Mouse (Mus musculus) hindbrain, embryonic 14.5 days (tissue): ENCODE measurements around the gene Gm20509. TPM values are rescaled to one million over a fixed set of nuclear protein-coding genes. Genes with fewer than 3 reads are reported as not detected.

Source experiments
- ATAC-seq: fragments of 200-750 bp; cut with Nextera tagmentation; 2 replicates; pipeline ENCODE4 v1.8.0; 2017; ENCODE audit warnings: moderate number of reproducible peaks, mild to moderate bottlenecking, moderate TSS enrichment, moderate library complexity; ENCODE audit not compliant: low FRiP score
- DNase-seq: peaks from one replicate; pipeline ENCODE4 v3.0.0-alpha.2; 2015; ENCODE audit warnings: low spot score
- H3K27ac ChIP-seq: fragments of 300-500 bp; sonication (generic); 2 replicates; pipeline ENCODE4 v1.5.1; 2014; ENCODE audit warnings: mild to moderate bottlenecking, moderate library complexity
- H3K27me3 ChIP-seq: fragments of 300-500 bp; sonication (generic); 2 replicates; pipeline ENCODE4 v1.6.1; 2014; ENCODE audit warnings: mild to moderate bottlenecking, low read length, mixed read lengths; ENCODE audit not compliant: control insufficient read depth, insufficient read depth
- H3K36me3 ChIP-seq: fragments of 300-500 bp; sonication (generic); replicated peaks from 2 replicates; pipeline ENCODE4 v1.6.1; 2014; ENCODE audit not compliant: control insufficient read depth, insufficient read depth
- H3K4me1 ChIP-seq: fragments of 300-500 bp; sonication (generic); replicated peaks from 2 replicates; pipeline ENCODE4 v1.6.1; 2014; ENCODE audit warnings: antibody characterized with exemption, low read length, mixed read lengths; ENCODE audit not compliant: control insufficient read depth, insufficient read depth
- H3K4me2 ChIP-seq: fragments of 300-500 bp; sonication (generic); replicated peaks from 2 replicates; pipeline ENCODE4 v1.6.1; 2014; ENCODE audit warnings: mild to moderate bottlenecking, moderate library complexity
- H3K4me3 ChIP-seq: fragments of 300-500 bp; sonication (generic); replicated peaks from 2 replicates; pipeline ENCODE4 v1.5.1; 2014; ENCODE audit warnings: mild to moderate bottlenecking, low read length
- H3K9ac ChIP-seq: fragments of 300-500 bp; sonication (generic); 2 replicates; pipeline ENCODE4 v1.6.1; 2014
- H3K9me3 ChIP-seq: fragments of 300-500 bp; sonication (generic); 2 replicates; pipeline ENCODE4 v1.6.1; 2016; ENCODE audit warnings: low read length; ENCODE audit not compliant: control insufficient read depth
- WGBS: fragments of 180-500 bp; shearing (Covaris S2); extraction: QIAGEN DNeasy Blood & Tissue Kit; methylation state at CpG from one replicate; pipeline ENCODE4 v1.1.7; 2014; 5-methylcytosine and 5-hydroxymethylcytosine counted together
- polyA plus RNA-seq: library from polyadenylated mRNA; unstranded; fragments of >200 nt; fragmentation: Nextera tagmentation; extraction: Ambion mirVana; gene quantifications from 2 replicates; pipeline ENCODE4 v1.2.1, GENCODE M21; 2014

Gene Gm20509
- polyA plus RNA-seq, 1 experiment from 2014 or later = not detected

- no peaks in the 10 kb centered on the region for H3K4me1 ChIP-seq
- 65% methylated on average over 9 of the region's 9 CpGs for whole genome bisulfite sequencing
- no peak for ATAC-seq
- no peak overlapping the region for H3K4me3 ChIP-seq
- no peaks in the 10 kb centered on the region for H3K36me3 ChIP-seq
- DNase-seq = peak; percentile 41
- no peaks in the 10 kb centered on the region for H3K27me3 ChIP-seq
- H3K9ac ChIP-seq = no peak overlapping the region
- no peak overlapping the region for H3K27ac ChIP-seq
- no peaks in the 10 kb centered on the region for H3K9me3 ChIP-seq
- no peak overlapping the region for H3K4me2 ChIP-seq
Observed at GRCm38 (mm10) chr9:73154347-73154746, 52.1 kb downstream of the Gm20509 start.

DNA sequence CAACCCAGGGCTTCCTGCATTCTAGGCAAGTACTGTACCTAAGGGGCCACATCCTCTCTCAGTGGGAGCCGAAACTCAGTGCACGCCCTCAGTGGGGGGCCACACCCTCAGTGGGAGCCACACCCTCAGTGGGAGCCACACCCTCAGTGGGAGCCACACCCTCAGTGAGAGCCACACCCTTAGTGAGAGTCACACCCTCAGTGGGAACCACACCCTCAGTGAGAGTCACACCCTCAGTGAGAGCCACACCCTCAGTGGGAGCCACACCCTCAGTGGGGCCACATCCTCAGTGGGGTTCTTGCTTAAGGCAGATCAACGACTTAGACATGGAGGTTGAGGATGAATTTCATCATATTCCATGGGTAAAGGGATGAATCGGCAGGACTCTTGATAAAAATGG lies 55.7 kb downstream of the Gm20509 start:
- no peak overlapping the region for H3K9ac ChIP-seq
- no peaks in the 10 kb centered on the region for H3K9me3 ChIP-seq
- no peaks in the 10 kb centered on the region for H3K27me3 ChIP-seq
- ATAC-seq = no peak
- H3K36me3 ChIP-seq = no peaks in the 10 kb centered on the region
- H3K4me2 ChIP-seq = no peak overlapping the region
- 82% methylated on average over 4 of the region's 4 CpGs for WGBS
- no peak overlapping the region for H3K27ac ChIP-seq
- H3K4me3 ChIP-seq = no peak overlapping the region
- no peak for DNase-seq
- no peaks in the 10 kb centered on the region for H3K4me1 ChIP-seq

GRCm38 (mm10) chr9:73159265-73159664 lies 57.0 kb downstream of the Gm20509 start:
- no peak overlapping the region for H3K4me2 ChIP-seq
- no peak for ATAC-seq
- WGBS = 52% methylated on average over 1 of the region's 1 CpGs

GRCm38 (mm10) chr9:73162571-73163333 lies 60.5 kb downstream of the Gm20509 start:
- no peak overlapping the region for H3K27ac ChIP-seq
- no peaks in the 10 kb centered on the region for H3K27me3 ChIP-seq
- ATAC-seq (peak; percentile 80), DNase-seq (peak; percentile 96)
- no peak overlapping the region for H3K9ac ChIP-seq
- no peaks in the 10 kb centered on the region for H3K4me1 ChIP-seq
- H3K9me3 ChIP-seq = no peaks in the 10 kb centered on the region
- 24% methylated on average over 26 of the region's 26 CpGs for WGBS
- no peaks in the 10 kb centered on the region for H3K36me3 ChIP-seq
- H3K4me3 ChIP-seq = no peak overlapping the region
- peak overlapping the region; percentile 41 for H3K4me2 ChIP-seq

More at GRCm38 (mm10) chr9:73159265-73159664, 57.0 kb downstream of the Gm20509 start:
- Histone ChIP-seq H3K4me3 (no peak overlapping the region), H3K9me3 (no peaks in the 10 kb centered on the region), H3K9ac (no peak overlapping the region), H3K27me3 (no peaks in the 10 kb centered on the region), H3K27ac (no peak overlapping the region), H3K4me1 (no peaks in the 10 kb centered on the region), H3K36me3 (no peaks in the 10 kb centered on the region)
- DNase-seq = peak; percentile 75

- H3K4me1 ChIP-seq = no peaks in the 10 kb centered on the region
- H3K9me3 ChIP-seq = no peaks in the 10 kb centered on the region
- H3K4me3 ChIP-seq = no peak overlapping the region
- no peaks in the 10 kb centered on the region for H3K36me3 ChIP-seq
- H3K27me3 ChIP-seq = no peaks in the 10 kb centered on the region
- no peak overlapping the region for H3K27ac ChIP-seq
- WGBS = 92% methylated on average over 4 of the region's 4 CpGs
- no peak overlapping the region for H3K9ac ChIP-seq
- no peak overlapping the region for H3K4me2 ChIP-seq
- no peak for ATAC-seq
- DNase-seq = no peak
Observed at GRCm38 (mm10) chr9:73165631-73166030, 63.4 kb downstream of the Gm20509 start.

Other genes with a start within 250 kb of the Gm20509 start
- 18.1 and 18.3 TPM in 2 replicates for gene Pygo1, start 176.8 kb upstream of the Gm20509 start, polyA plus RNA-seq
- 2.2 and 2.9 TPM in 2 replicates for gene Dyx1c1, start 143.7 kb upstream of the Gm20509 start, polyA plus RNA-seq
- 0.31 TPM in 1 of 2 replicates, not detected in the other for gene Gm44503, start 143.6 kb upstream of the Gm20509 start, polyA plus RNA-seq
- gene Ccpg1os, start 117.1 kb upstream of the Gm20509 start, polyA plus RNA-seq = 27.1 TPM in 2 replicates
- gene Ccpg1, start 117.0 kb upstream of the Gm20509 start, polyA plus RNA-seq = 42.3 and 49.7 TPM in 2 replicates
- 13.2 and 21.0 TPM in 2 replicates for gene Pigb, start 62.1 kb upstream of the Gm20509 start, polyA plus RNA-seq
- 1.0 and 1.1 TPM in 2 replicates for gene Rab27a, start 57.6 kb upstream of the Gm20509 start, polyA plus RNA-seq
- gene Khdc3, start 634 bp upstream of the Gm20509 start, polyA plus RNA-seq = 0.21 TPM in 1 of 2 replicates, not detected in the other
- 104 and 108 TPM in 2 replicates for gene Rsl24d1, start 11.0 kb downstream of the Gm20509 start, polyA plus RNA-seq